Mouse (Mus musculus) kidney, adult 2 months (tissue): Measurements from ENCODE around the gene Rbfox1.

Source experiments
- CTCF ChIP-seq: fragments of 200-500 bp; conservative IDR thresholded peaks from 2 replicates; pipeline ENCODE4 v1.5.1; 2011; ENCODE audit warnings: low read depth, mild to moderate bottlenecking, control low read depth, low read length, moderate library complexity, mixed read lengths; ENCODE audit not compliant: insufficient read depth, insufficient read length
- POLR2A ChIP-seq: fragments of 200-500 bp; IDR thresholded peaks from one replicate; pipeline ENCODE4 v1.6.1; 2011; ENCODE audit warnings: low read depth, low read length, control low read depth

GRCm38 (mm10) chr16:6750491-6750890, 865.3 kb downstream of the Rbfox1 start:
- TF ChIP-seq CTCF (no peak), POLR2A (no peak)
